Mouse (Mus musculus) gastrocnemius, postnatal 25 days (tissue): ENCODE results near the gene Vps26b. TPM values are rescaled to one million over a fixed set of nuclear protein-coding genes. Genes with fewer than 3 reads are reported as not detected.
A peak's percentile ranks its signal among the peaks of the same experiment; 100 is the strongest.

ENCODE experiments used
- DNase-seq: peaks from one replicate; pipeline ENCODE4 v3.0.0; 2022
- long read RNA-seq, 2 experiments: library from polyadenylated mRNA; stranded (forward); transcript quantifications; one replicate each; pipeline ENCODE4 v2.0.0; 2021
- total RNA-seq, 2 experiments: library from RNA; stranded (reverse); gene quantifications; 1 replicate in 1 of 2; 2 replicates in 1 of 2; pipeline ENCODE4 v1.2.3; 2021

Gene Vps26b
- 10 to 100 TPM; 24.4 to 24.7 TPM for total RNA-seq
- long read RNA-seq, experiment 1, transcript Vps26b-201 (6 exons, 3,575 nt): major isoform, 8 of 11 reads
- long read RNA-seq, experiment 1, partial matches to known transcripts: 0 of 11 reads
- long read RNA-seq, experiment 1, other reads (novel, unspliced or antisense): 3 of 11 reads
- long read RNA-seq, experiment 2, transcript Vps26b-201 (6 exons, 3,575 nt): major isoform, 10 of 13 reads
- long read RNA-seq, experiment 2, partial matches to known transcripts: 0 of 13 reads
- long read RNA-seq, experiment 2, other reads (novel, unspliced or antisense): 3 of 13 reads

- DNase-seq: peak; percentile 93
Observed at GRCm38 (mm10) chr9:27029828-27030762, at the start of gene Vps26b, which contains the start of gene Ncapd3. Gene Vps26b, minus strand, starts transcription at chr9:27030065. Gene Ncapd3, plus strand, starts transcription at chr9:27030175.

GRCm38 (mm10) chr9:27075812-27076211, 45.9 kb upstream of the Vps26b start:
- DNase-seq: no peak

GRCm38 (mm10) chr9:27074677-27075076, 44.8 kb upstream of the Vps26b start:
- no peak for DNase-seq

- DNase-seq: no peak
Observed at GRCm38 (mm10) chr9:27070895-27071294, 41.0 kb upstream of the Vps26b start.

- no peak for DNase-seq
Observed at GRCm38 (mm10) chr9:27058341-27058740, 28.5 kb upstream of the Vps26b start.

GRCm38 (mm10) chr9:27049492-27049891, 19.6 kb upstream of the Vps26b start:
- DNase-seq: no peak

GRCm38 (mm10) chr9:27043892-27044291, 14.0 kb upstream of the Vps26b start:
- DNase-seq: no peak

GRCm38 (mm10) chr9:27030763-27031100, 867 bp upstream of the Vps26b start:
- no peak for DNase-seq

- peak; percentile 19 for DNase-seq
Observed at GRCm38 (mm10) chr9:27029022-27029827, 640 bp downstream of the Vps26b start.

- DNase-seq: no peak
Observed at GRCm38 (mm10) chr9:27026708-27027107, 3.2 kb downstream of the Vps26b start.

- DNase-seq: no peak
Observed at GRCm38 (mm10) chr9:27023681-27024080, 6.2 kb downstream of the Vps26b start.

- DNase-seq: no peak
Observed at GRCm38 (mm10) chr9:27018961-27019360, 10.9 kb downstream of the Vps26b start.

GRCm38 (mm10) chr9:27011572-27011971, 18.3 kb downstream of the Vps26b start:
- no peak for DNase-seq

- no peak for DNase-seq
Observed at GRCm38 (mm10) chr9:27009231-27009630, 20.6 kb downstream of the Vps26b start.

- DNase-seq: no peak
Observed at GRCm38 (mm10) chr9:27006866-27007265, 23.0 kb downstream of the Vps26b start.

- DNase-seq: no peak
Observed at GRCm38 (mm10) chr9:27005933-27006332, 23.9 kb downstream of the Vps26b start.

GRCm38 (mm10) chr9:27005231-27005630, 24.6 kb downstream of the Vps26b start:
- no peak for DNase-seq

- peak; percentile 94 for DNase-seq
Observed at GRCm38 (mm10) chr9:26999461-27000395, 30.1 kb downstream of the Vps26b start, which contains the start of the genes Acad8 and Thyn1. Gene Acad8, minus strand, starts transcription at chr9:26999566. Gene Thyn1, plus strand, starts transcription at chr9:26999710.

GRCm38 (mm10) chr9:26998669-26999460, 31.0 kb downstream of the Vps26b start:
- no peak for DNase-seq

GRCm38 (mm10) chr9:26997501-26997900, 32.4 kb downstream of the Vps26b start:
- no peak for DNase-seq
